Mouse (Mus musculus): ENCODE results near the gene Crp. TPM values are rescaled to one million over a fixed set of nuclear protein-coding genes. Genes with fewer than 3 reads are reported as not detected.
A peak's percentile ranks its signal among the peaks of the same experiment; 100 is the strongest.

The Crp gene
- polyA plus RNA-seq, 1 experiment from 2014 or later = 0.35 TPM

DNA sequence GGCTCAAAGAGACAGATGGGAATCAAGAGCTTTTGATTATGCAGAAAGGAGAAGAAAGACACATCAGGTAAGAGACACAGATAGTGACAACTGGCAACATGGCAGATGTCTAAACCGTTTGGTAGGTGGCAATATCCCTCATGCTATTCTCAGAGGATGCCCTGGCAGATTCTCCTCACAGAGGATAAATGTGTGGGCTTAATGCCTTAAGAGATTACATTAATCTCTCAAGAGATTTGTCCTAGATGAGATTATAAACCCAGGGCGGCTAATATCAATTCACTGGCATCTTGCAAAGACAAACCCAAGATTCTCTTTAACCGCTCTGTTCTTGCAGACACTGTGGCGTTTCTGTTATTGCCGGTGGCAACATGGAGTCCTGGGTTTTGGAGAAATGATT, 14.3 kb upstream of the Crp start:
- no peaks in the 10 kb centered on the region for H3K4me1 ChIP-seq
- no peak overlapping the region for H3K9ac ChIP-seq (replicated peaks)
- 92% methylated on average over 5 of the region's 5 CpGs for WGBS
- no peaks in the 10 kb centered on the region for H3K9me3 ChIP-seq (replicated peaks)
- no peaks in the 10 kb centered on the region for H3K27me3 ChIP-seq (replicated peaks)
- no peak overlapping the region for H3K4me2 ChIP-seq
- H3K36me3 ChIP-seq = no peaks in the 10 kb centered on the region
- H3K4me3 ChIP-seq (replicated peaks) = no peak overlapping the region
- H3K27ac ChIP-seq (replicated peaks) = no peak overlapping the region
- no peak for ATAC-seq (ENCODE audit: low FRiP score)

DNA sequence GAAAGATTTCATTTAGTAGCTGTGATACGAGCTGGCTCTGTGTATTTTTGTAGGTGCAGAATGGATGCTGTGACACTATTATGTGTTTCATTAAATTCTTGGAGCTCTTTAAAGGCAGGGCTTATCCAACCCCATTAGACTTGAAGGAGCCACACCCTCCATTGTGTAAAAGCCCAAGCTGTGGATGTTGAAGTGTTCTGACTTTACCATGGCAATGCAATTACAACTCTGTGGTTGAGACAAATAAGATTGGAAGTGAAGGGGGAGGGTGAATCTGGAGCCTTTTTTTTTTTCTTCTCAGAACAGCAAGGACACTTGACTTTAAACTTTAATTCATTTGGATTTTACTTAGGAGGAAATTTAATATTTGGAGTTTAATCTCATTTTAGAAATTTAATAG, 13.9 kb upstream of the Crp start:
- Histone ChIP-seq H3K9ac (replicated peaks) (no peak overlapping the region), H3K36me3 (no peaks in the 10 kb centered on the region), H3K4me1 (no peaks in the 10 kb centered on the region), H3K27me3 (replicated peaks) (no peaks in the 10 kb centered on the region), H3K4me3 (replicated peaks) (no peak overlapping the region), H3K4me2 (no peak overlapping the region), H3K27ac (replicated peaks) (no peak overlapping the region), H3K9me3 (replicated peaks) (no peaks in the 10 kb centered on the region)
- WGBS = 59% methylated on average over 1 of the region's 1 CpGs
- ATAC-seq (ENCODE audit: low FRiP score) = no peak

DNA sequence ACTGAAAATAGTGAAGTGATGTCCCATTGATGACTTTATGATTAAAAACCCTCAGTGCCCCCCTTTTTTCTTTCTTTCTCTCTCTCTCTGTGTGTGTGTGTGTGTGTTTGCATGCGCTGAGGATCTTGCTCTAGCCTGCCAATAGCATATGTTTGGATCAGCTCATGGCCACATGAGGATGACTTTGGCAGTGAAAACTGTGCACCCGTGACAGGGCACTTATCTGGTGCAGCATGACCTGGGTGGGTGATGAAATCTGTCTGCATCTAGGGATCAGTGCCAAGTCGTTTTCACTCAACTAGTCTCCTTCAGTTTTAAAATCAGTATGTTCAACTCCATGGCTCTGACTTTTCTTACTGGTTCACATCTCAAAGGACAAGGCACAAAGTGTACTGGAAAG, 12.7 kb upstream of the Crp start:
- Histone ChIP-seq H3K27me3 (replicated peaks) (no peaks in the 10 kb centered on the region), H3K4me3 (replicated peaks) (no peak overlapping the region), H3K27ac (replicated peaks) (no peak overlapping the region), H3K4me1 (no peaks in the 10 kb centered on the region), H3K4me2 (no peak overlapping the region), H3K9me3 (replicated peaks) (no peaks in the 10 kb centered on the region), H3K36me3 (no peaks in the 10 kb centered on the region), H3K9ac (replicated peaks) (no peak overlapping the region)
- WGBS = 75% methylated on average over 3 of the region's 3 CpGs
- ATAC-seq (ENCODE audit: low FRiP score) = no peak

DNA sequence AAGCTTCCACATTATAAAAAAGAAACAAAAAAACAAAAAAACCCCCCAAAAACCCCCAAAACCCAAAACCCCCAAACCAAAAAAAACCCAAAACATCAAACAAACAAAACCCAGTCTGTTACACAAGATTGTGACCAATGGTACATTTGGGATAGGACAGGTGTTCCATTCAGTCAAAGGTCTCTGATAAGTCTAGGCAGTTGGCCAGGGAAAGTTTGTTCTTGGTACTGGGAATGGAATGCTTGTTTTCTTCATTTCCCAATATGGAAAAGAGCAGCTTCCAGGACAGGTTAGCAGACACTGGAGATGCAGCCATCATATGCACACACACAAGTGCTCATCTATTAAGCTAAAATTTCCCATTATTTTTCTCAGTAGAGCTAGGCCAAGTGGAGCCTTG, 433 bp upstream of the Crp start:
- ATAC-seq (ENCODE audit: low FRiP score) = no peak
- Histone ChIP-seq H3K9me3 (replicated peaks) (no peaks in the 10 kb centered on the region), H3K27ac (replicated peaks) (no peak overlapping the region)

DNA sequence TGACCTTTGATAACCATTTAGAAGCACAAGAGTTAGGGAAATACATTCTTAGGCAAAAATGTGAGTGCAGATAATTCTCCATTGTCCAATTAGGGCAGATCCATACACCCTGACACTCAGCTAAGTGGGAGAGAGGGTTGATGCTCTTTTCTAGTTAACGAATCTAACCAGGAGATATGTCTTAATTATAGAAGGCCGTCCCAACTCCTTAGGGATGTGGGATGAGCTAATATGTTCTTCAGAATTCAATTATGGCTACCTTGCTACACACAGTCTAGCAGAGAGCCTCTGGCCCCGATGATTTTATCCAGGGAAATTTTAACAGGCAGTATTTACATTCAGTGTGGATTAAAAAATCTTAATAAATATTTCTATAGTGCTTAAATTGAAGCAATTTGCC, 3.0 kb downstream of the Crp start:
- H3K4me3 ChIP-seq (replicated peaks) = no peak overlapping the region
- no peak overlapping the region for H3K27ac ChIP-seq (replicated peaks)
- H3K9me3 ChIP-seq (replicated peaks) = no peaks in the 10 kb centered on the region
- no peak for ATAC-seq (ENCODE audit: low FRiP score)
- no peaks in the 10 kb centered on the region for H3K27me3 ChIP-seq (replicated peaks)
- no peaks in the 10 kb centered on the region for H3K4me1 ChIP-seq
- no peak overlapping the region for H3K4me2 ChIP-seq
- no peaks in the 10 kb centered on the region for H3K36me3 ChIP-seq
- no peak overlapping the region for H3K9ac ChIP-seq (replicated peaks)
- WGBS = 57% methylated on average over 3 of the region's 3 CpGs

More for the DNA sequence above, 433 bp upstream of the Crp start:
- H3K4me1 ChIP-seq = no peaks in the 10 kb centered on the region
- no peaks in the 10 kb centered on the region for H3K36me3 ChIP-seq
- H3K4me2 ChIP-seq = no peak overlapping the region
- no peaks in the 10 kb centered on the region for H3K27me3 ChIP-seq (replicated peaks)
- H3K9ac ChIP-seq (replicated peaks) = no peak overlapping the region
- H3K4me3 ChIP-seq (replicated peaks) = no peak overlapping the region

DNA sequence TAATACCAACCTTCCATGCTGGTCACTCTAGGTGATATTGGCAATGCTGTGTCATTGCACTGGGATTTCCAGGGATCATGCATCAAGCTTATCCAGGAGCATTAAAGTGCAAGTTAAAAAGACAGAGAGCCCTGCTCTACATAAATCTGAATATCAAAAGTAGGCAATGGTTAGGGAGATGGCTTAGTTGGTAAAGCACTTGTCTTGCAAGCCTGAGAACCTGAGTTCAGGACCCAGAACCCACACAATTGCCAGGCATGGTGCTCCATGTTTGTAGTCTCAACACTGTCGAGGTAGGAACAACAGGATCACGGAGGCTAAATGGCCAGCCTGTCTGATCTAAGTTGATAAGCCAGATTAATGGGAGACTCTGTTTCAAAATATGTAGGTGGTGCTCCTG, 3.5 kb downstream of the Crp start:
- no peaks in the 10 kb centered on the region for H3K27me3 ChIP-seq (replicated peaks)
- H3K4me2 ChIP-seq = no peak overlapping the region
- 95% methylated on average over 2 of the region's 2 CpGs for WGBS

DNA sequence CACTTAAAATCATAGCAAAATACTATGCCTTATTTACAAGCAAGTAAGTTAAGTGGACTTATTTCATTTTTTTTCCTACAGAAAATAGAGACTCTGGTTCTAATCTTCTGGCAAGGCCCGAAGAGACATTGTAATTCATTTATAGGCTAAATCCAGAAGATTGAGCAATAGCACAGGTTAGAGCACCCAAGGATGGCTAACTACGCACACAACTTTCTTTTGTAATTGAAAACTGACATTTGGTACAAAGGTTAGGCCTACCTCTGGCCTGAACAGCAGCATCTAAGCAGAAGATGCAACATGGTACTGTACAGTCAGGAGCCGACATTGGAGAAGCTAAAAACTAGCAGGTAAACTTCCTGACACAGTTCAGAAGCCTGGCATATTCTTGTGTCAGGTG, 4.0 kb downstream of the Crp start:
- no peak overlapping the region for H3K27ac ChIP-seq (replicated peaks)
- WGBS = 96% methylated on average over 3 of the region's 3 CpGs
- no peaks in the 10 kb centered on the region for H3K9me3 ChIP-seq (replicated peaks)
- no peaks in the 10 kb centered on the region for H3K4me1 ChIP-seq
- no peak overlapping the region for H3K9ac ChIP-seq (replicated peaks)
- no peaks in the 10 kb centered on the region for H3K27me3 ChIP-seq (replicated peaks)
- no peak overlapping the region for H3K4me3 ChIP-seq (replicated peaks)
- no peaks in the 10 kb centered on the region for H3K36me3 ChIP-seq
- no peak for ATAC-seq (ENCODE audit: low FRiP score)
- H3K4me2 ChIP-seq = no peak overlapping the region

More for the DNA sequence above, 3.5 kb downstream of the Crp start:
- ATAC-seq (ENCODE audit: low FRiP score) = no peak
- Histone ChIP-seq H3K4me1 (no peaks in the 10 kb centered on the region), H3K4me3 (replicated peaks) (no peak overlapping the region), H3K36me3 (no peaks in the 10 kb centered on the region), H3K9ac (replicated peaks) (no peak overlapping the region), H3K9me3 (replicated peaks) (no peaks in the 10 kb centered on the region), H3K27ac (replicated peaks) (no peak overlapping the region)

DNA sequence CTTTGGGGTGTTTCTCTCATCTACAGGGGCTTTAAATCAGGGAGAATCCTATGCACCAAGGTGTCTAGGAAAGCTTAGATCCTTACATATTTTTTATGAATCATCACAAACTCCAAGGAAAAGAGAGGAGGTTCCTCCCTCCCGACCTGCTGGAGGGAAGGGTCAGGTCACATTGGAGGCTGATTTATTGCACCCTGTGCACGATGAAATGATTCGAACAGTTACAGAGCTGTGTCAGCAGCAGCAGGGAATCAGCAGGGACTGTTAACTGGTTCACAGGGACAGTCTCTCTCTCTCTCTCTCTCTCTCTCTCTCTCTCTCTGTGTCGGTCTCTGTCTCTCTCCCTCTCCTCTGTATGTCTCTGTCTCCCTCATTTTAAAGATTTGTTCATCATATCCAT, 6.9 kb downstream of the Crp start:
- 26% methylated on average over 4 of the region's 4 CpGs for WGBS
- ATAC-seq (ENCODE audit: low FRiP score) = peak; percentile 35; the same call in 1 of the 2 replicates
- H3K4me3 ChIP-seq (replicated peaks) = no peak overlapping the region

DNA sequence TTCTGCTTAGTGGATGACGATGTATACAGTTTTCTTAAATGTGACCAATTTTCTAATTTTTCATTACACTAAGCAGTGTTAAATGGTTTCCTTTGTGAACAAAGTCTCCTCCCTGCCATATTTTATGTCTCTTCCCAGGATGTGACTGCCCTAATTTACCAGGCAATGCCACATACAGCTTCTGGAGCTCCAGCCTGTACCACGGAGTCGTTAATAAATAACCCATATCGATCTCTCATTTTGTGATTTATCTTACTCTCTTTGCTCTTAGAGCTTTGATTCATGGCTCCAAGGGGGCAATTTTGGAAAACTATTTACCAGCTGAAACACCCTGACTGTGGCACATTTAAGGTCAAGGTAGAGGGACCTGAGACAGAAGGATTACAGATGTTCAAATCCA, 8.4 kb downstream of the Crp start:
- Histone ChIP-seq H3K4me2 (no peak overlapping the region), H3K9ac (replicated peaks) (no peak overlapping the region), H3K27me3 (replicated peaks) (no peaks in the 10 kb centered on the region), H3K4me3 (replicated peaks) (no peak overlapping the region), H3K27ac (replicated peaks) (no peak overlapping the region), H3K9me3 (replicated peaks) (no peaks in the 10 kb centered on the region), H3K36me3 (no peaks in the 10 kb centered on the region), H3K4me1 (no peaks in the 10 kb centered on the region)
- 56% methylated on average over 4 of the region's 4 CpGs for WGBS
- no peak for ATAC-seq (ENCODE audit: low FRiP score)

More for the DNA sequence above, 6.9 kb downstream of the Crp start:
- H3K27me3 ChIP-seq (replicated peaks) = no peaks in the 10 kb centered on the region
- no peaks in the 10 kb centered on the region for H3K9me3 ChIP-seq (replicated peaks)
- no peak overlapping the region for H3K9ac ChIP-seq (replicated peaks)
- no peaks in the 10 kb centered on the region for H3K4me1 ChIP-seq
- no peaks in the 10 kb centered on the region for H3K36me3 ChIP-seq
- no peak overlapping the region for H3K27ac ChIP-seq (replicated peaks)
- H3K4me2 ChIP-seq = no peak overlapping the region

DNA sequence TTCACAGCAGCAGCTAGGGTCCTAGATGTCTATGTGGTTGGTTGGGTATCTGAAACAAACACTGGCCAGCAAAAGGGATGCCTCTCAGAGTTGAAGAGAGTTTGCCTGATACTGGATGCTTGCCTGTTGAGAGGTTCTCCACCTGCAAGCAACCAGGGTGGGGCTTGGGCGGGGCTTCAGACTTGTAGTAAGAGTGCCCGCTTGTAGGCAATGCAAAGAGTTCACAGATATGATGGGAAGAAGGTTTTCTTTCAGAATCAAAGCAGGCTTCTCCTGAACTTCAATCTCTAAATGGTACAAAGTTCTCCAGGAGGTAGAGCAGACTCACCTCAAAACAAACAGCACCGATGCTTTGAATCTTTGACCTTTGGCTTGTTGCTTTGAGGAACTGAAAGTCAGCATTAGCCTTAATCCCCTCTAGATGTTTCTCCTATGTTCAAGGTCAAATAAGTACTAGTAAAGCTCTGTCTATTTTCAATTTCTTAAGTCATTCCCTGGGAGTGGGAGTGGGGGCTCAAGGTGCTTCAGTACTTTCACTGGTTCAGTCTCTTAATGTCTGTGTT, 12.0 kb downstream of the Crp start:
- Histone ChIP-seq H3K4me1 (no peaks in the 10 kb centered on the region), H3K4me3 (replicated peaks) (no peak overlapping the region), H3K36me3 (no peaks in the 10 kb centered on the region), H3K9ac (replicated peaks) (no peak overlapping the region), H3K9me3 (replicated peaks) (no peaks in the 10 kb centered on the region), H3K4me2 (no peak overlapping the region), H3K27ac (replicated peaks) (no peak overlapping the region), H3K27me3 (replicated peaks) (no peaks in the 10 kb centered on the region)
- WGBS = 89% methylated on average over 3 of the region's 3 CpGs
- ATAC-seq (ENCODE audit: low FRiP score) = no peak

DNA sequence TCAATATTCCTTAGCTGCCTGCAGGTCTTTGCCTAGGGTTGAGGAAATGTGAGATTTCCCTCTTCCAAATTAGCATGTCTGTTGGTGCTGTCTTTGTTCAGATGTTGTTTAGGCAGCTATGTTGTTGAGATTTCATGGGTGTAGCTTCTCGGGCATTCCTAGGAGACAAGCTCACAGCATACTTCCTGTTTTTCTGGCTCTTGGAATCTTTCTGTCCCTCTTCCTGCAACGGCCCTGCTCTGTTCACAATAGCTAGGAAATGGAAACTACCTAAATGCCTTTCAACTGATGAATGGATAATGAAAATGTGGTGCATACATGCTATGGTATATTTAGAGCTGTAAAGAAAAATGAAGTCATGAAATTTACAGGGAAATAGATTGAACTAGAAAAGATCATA, 13.5 kb downstream of the Crp start:
- no peak overlapping the region for H3K9ac ChIP-seq (replicated peaks)
- H3K4me1 ChIP-seq = no peaks in the 10 kb centered on the region
- no peak overlapping the region for H3K27ac ChIP-seq (replicated peaks)
- H3K4me2 ChIP-seq = no peak overlapping the region
- no peak for ATAC-seq (ENCODE audit: low FRiP score)
- no peaks in the 10 kb centered on the region for H3K27me3 ChIP-seq (replicated peaks)
- no peaks in the 10 kb centered on the region for H3K9me3 ChIP-seq (replicated peaks)
- no peaks in the 10 kb centered on the region for H3K36me3 ChIP-seq
- WGBS = 74% methylated on average over 2 of the region's 2 CpGs
- H3K4me3 ChIP-seq (replicated peaks) = no peak overlapping the region

DNA sequence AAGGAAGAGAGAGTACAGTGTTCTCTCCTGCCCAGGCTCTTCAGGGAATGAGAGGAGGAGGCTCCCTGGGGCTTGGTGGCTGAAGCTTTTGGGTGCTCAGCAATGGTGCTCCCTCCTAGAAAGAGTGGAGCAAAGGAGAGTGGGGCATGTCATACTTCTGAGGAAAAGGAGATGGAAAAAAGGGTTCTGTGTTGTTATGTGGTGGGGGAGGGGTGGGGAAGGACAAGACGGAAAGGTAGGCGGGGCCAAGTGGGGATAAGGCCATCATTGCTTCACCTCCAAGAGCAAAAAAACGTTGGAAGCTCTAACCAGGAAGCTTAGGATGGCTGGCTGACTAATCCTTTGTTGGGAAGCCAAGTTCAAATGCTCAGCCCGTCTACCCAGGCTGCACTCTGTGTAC, 14.1 kb downstream of the Crp start:
- H3K9ac ChIP-seq (replicated peaks) = no peak overlapping the region
- H3K27ac ChIP-seq (replicated peaks) = no peak overlapping the region
- 68% methylated on average over 4 of the region's 4 CpGs for WGBS
- no peaks in the 10 kb centered on the region for H3K36me3 ChIP-seq
- no peaks in the 10 kb centered on the region for H3K9me3 ChIP-seq (replicated peaks)
- no peak overlapping the region for H3K4me2 ChIP-seq
- no peaks in the 10 kb centered on the region for H3K27me3 ChIP-seq (replicated peaks)
- H3K4me3 ChIP-seq (replicated peaks) = no peak overlapping the region
- H3K4me1 ChIP-seq = no peaks in the 10 kb centered on the region
- ATAC-seq (ENCODE audit: low FRiP score) = no peak

DNA sequence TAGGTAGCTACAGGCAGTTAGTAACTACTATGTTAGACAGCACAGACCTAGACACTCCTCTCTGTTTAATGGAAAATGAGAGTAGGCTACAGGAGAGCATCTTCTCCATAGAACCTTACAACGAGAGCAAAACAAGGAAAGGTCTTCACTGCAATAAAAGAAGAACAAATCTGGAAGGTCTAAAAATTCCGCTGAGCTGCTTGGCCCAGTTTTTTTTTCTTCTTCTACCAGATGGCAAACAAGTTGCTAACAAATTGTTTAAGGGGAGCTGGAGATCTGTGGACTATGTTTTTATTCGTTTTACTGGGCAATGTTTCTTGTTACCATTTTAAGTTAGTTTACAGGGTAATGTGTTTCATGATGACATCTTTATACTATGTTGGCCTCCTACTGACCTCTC, 53.4 kb downstream of the Crp start:
- Histone ChIP-seq H3K36me3 (no peaks in the 10 kb centered on the region), H3K27ac (replicated peaks) (no peak overlapping the region), H3K4me1 (no peaks in the 10 kb centered on the region), H3K27me3 (replicated peaks) (no peaks in the 10 kb centered on the region), H3K4me2 (no peak overlapping the region), H3K9me3 (replicated peaks) (no peaks in the 10 kb centered on the region), H3K9ac (replicated peaks) (no peak overlapping the region), H3K4me3 (replicated peaks) (no peak overlapping the region)
- no peak for ATAC-seq (ENCODE audit: low FRiP score)
- WGBS = 76% methylated on average over 3 of the region's 3 CpGs
